Mouse (Mus musculus) bone marrow macrophage, adult 2 months (primary cell): ENCODE results near the gene Exoc4.

ENCODE experiments used
- CTCF ChIP-seq: IDR thresholded peaks from 2 replicates; pipeline ENCODE4 v1.5.1; 2012; ENCODE audit warnings: low read depth, mild to moderate bottlenecking, low read length, moderate library complexity
- POLR2A ChIP-seq: IDR thresholded peaks from 2 replicates; pipeline ENCODE4 v1.6.1; 2012; ENCODE audit warnings: mild to moderate bottlenecking, low read depth, low read length, borderline replicate concordance

DNA sequence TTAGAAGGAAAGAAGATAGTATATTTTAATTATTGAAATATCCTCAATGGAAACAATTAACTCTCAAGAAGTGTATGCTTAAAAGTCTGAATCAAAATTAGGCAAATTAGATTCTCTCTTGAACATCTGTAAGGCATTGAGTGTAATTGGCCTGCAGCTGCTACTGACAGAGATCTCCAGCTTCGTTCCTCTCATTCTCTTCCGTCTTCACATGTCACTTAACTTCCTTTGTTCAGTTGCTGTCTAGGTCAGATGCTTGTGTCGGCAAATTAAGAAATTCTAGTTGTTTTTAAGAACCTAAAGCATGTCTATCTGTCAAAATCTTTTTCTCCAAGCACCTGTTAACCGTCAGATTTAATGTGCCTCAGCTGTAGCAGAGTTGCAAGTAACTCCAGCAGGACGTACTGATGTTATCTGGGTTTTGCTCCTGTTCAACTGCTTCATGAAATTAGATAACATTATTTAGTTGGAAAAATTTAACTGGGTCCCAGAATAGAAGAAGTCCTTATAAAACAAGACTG lies 269.1 kb downstream of the Exoc4 start:
- TF ChIP-seq CTCF (no peak), POLR2A (no peak)
